Mouse (Mus musculus) lung, adult 2 months (tissue): ENCODE results near the gene Nek9. TPM values are rescaled to one million over a fixed set of nuclear protein-coding genes. Genes with fewer than 3 reads are reported as not detected.

Source experiments
- DNase-seq: peaks from one replicate; pipeline ENCODE4 v3.0.0; 2022
- H3K4me1 ChIP-seq: fragments of 200-500 bp; 2 replicates; pipeline ENCODE4 v1.6.1; 2011; ENCODE audit warnings: low read length; ENCODE audit not compliant: control insufficient read depth, insufficient read depth
- H3K4me3 ChIP-seq: fragments of 200-500 bp; replicated peaks from 2 replicates; pipeline ENCODE3; 2011; ENCODE audit warnings: low read depth, mild to moderate bottlenecking, control low read depth, low read length; ENCODE audit errors: extremely low read depth
- CTCF ChIP-seq: fragments of 200-500 bp; IDR thresholded peaks from 2 replicates; pipeline ENCODE4 v1.5.1; 2011; ENCODE audit warnings: mild to moderate bottlenecking, low read length, control low read depth; ENCODE audit not compliant: insufficient read depth
- POLR2A ChIP-seq: fragments of 200-500 bp; IDR thresholded peaks from 2 replicates; pipeline ENCODE4 v1.6.1; 2011; ENCODE audit warnings: low read depth, mild to moderate bottlenecking, control low read depth, low read length, borderline replicate concordance; ENCODE audit errors: extremely low read depth
- WGBS: fragments of 180-500 bp; shearing (Covaris S2); methylation state at CpG from one replicate; pipeline ENCODE4 v1.1.7; 2018; 5-methylcytosine and 5-hydroxymethylcytosine counted together
- polyA plus RNA-seq: library from polyadenylated mRNA; depleted of rRNA; stranded (reverse); fragments of >200 nt; gene quantifications from 2 replicates; pipeline ENCODE4 v1.2.3, GENCODE M21; 2012

Nek9 gene
- polyA plus RNA-seq, 1 experiment, result 39.7 TPM

DNA sequence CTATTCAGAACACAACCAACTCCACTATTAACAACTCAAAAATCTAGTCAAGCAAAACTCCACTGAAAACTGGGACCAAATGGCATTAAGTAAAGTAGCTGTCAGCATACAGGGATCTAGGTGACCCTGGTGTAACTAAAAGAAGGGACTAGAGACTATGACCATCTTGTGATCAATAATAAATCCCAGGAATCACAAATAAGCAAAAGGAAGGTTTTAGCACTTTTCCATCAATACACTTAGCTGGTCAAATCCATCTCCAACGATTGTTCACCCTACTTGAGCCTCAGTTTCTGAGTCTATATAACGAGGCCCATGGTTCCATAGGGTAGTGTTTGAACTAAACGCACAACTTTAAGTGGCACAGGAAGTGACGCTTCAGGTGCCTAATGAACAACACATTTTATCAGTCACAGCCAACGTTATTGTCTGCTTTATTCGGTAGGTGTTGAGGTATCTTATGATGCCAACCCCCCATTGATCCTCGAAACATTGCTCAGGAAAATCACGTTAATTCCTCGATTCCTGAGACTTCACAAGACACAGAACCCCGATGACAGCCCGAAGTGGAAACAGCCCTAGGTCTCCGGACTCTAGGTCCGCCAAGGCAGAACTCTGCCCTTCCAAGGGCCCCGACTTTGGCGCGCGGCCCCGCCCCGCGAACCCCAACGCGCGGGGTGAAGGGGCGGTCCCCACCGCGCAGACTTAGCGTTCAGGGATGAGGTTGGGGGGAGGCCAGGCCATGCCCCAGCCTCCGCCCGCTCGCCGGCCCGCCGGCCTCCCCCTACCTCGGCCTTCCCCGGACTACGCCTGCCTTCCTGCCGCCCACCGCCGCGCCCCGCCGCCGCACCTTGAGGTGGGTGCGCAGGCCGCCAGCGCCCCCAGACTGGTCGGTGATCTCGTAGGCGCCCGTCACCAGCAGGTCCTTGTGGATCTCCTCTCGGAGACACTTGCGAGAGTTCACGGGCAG is 34.7 kb upstream of the Nek9 start:
- H3K4me3 ChIP-seq, result peak overlapping the region; percentile 63
- no peak for DNase-seq
- TF ChIP-seq POLR2A (peak; percentile 41; the same call in 1 of the 2 replicates), CTCF (no peak)
- WGBS, result 1% methylated on average over 50 of the region's 53 CpGs
- H3K4me1 ChIP-seq, result peaks cover 3% of the 10 kb centered on the region; the same call in 1 of the 2 replicates

DNA sequence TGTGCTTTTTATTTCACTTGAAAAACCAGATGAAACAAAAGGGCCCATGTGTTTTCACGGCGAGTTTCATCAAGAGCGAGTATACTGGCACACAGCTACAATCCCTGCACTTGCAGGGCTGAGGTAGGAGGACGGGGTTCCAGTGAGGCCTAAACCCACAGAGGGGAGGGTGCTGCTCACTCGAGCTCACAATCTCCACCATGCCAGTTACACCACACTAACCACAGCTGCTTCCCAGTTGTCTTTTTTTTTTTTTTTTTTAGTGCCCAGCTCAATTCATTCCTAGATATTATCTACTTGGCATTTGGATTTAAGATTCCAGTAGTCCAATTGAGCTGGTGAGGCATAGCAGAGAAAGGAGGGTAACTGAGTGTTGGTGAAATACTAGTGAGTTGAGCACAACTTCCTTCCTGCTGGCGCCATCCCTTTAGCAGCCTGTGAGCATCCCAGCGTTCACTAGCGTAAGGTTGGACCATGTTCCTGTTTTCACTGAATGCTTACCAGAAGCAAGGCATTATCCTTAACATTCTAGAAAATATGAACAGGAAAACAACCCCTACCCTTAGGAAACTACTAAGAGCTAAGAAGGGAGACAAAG is 33.0 kb upstream of the Nek9 start:
- no peak overlapping the region for H3K4me3 ChIP-seq
- TF ChIP-seq POLR2A, result no peak
- TF ChIP-seq CTCF, result no peak
- H3K4me1 ChIP-seq, result peaks cover 11% of the 10 kb centered on the region
- no peak for DNase-seq
- 40% methylated on average over 8 of the region's 8 CpGs for WGBS

DNA sequence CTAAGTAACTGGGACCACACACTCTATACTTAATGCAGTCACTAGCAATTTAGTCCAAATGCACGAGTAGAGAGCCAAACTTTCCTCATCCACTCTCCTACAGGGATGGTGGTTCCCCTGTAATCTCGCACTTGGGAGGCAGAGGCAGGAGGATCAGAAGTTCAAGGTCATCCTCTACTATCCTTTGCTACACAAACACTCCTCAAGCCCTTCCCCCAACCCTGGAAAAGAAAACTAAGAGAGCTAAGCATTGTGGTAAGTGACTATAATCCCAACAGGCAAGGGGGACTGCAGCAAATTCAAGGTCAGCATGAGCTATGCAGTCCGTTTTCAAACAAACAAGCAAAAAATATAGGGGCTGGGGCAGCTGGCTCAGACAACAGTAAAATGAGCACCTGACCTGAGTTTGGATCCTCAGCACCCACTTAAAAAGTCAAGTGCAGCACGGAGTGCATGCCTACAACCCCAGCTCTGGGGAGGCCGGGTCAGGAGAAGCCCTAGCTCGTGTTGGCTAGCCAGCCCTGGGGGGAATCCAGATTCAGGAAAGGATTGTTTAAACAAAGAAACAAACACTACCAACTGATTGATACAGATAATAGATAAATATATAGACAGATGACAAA is 29.4 kb upstream of the Nek9 start:
- DNase-seq, result no peak
- Histone ChIP-seq H3K4me3 (no peak overlapping the region), H3K4me1 (peaks cover 19% of the 10 kb centered on the region)
- WGBS, result 33% methylated on average over 6 of the region's 6 CpGs
- TF ChIP-seq CTCF, result no peak
- TF ChIP-seq POLR2A, result no peak

DNA sequence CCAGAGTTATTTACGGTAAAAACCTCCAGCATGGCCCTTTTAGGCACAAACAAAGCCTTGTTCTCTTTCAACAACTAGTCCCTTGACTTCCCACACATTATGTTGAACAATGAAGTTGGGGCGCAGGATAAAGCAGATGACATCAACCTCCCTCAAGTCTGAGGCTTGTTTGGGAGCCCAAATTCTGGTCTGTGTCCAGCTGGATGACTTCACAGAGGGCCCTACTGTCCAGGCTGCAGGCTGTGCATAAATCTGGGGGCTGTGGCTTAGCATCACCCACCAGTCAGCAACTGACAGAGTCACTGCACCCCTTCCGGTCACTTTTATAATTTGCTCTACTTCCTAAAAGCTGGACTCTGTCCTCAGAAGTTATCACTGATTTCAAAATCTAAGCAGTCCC is 27.1 kb upstream of the Nek9 start:
- TF ChIP-seq CTCF (no peak), POLR2A (no peak)
- DNase-seq, result no peak

DNA sequence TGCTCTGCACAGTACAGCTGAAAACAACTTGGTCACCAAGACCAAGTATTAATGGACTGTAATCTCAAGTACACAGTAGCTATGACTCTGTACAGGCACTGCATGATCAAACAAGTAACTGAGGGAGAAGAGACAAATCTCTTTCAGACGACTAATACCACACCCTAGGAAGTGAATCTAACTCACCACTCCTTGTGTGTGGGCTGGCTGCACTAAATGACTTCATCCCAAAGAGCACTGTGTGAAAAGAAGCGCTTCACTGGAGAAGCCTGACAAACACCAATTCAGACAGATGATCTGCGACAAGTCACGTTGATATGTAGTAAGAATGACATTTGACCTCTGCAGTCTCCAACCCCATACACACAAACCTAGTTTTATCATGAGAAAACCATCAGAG is 23.3 kb upstream of the Nek9 start:
- no peak overlapping the region for H3K4me3 ChIP-seq
- TF ChIP-seq POLR2A (no peak), CTCF (no peak)
- DNase-seq, result no peak
- 49% methylated on average over 4 of the region's 4 CpGs for WGBS
- H3K4me1 ChIP-seq, result peaks cover 12% of the 10 kb centered on the region

More for the DNA sequence above, 27.1 kb upstream of the Nek9 start:
- H3K4me3 ChIP-seq, result no peak overlapping the region
- 36% methylated on average over 3 of the region's 3 CpGs for WGBS
- H3K4me1 ChIP-seq, result peaks cover 18% of the 10 kb centered on the region

DNA sequence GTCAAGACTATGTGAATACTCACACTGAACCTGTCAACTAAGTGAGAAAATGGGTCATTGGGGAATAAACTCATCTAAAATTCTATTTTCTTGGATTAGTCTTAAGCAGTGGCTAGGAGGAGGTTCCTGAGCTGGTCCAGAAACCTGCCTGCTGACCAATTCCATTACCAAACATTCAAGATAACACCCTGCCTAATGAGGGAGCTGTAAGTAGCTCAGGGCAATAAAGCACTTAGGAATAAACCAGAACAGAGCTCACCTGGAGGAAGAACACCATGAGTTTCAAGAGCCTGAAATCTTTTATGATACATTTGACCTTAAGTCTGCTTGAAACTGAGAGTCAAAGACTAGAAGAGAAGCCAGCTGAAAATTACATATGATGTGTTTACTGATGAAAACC is 22.4 kb upstream of the Nek9 start:
- no peak for DNase-seq
- H3K4me1 ChIP-seq, result peaks cover 9% of the 10 kb centered on the region
- no peak overlapping the region for H3K4me3 ChIP-seq
- TF ChIP-seq CTCF, result no peak

DNA sequence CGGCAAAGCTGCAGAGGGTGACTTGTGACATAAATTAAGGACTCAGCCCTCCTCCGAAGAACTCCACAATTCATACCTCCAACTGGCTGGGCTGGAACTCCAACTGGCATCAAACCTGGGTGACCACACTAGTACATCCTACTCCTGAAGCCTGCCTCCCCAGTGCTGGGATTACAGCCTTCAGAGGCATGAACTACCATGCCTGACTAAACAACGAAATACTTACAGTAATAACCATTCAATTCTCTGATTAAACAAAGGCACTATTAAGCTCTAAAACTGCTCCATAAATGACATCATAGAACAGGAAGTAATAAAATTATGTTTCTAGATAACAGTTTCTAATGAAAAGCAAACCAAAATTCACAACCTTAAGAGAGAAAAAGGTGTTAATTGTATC is 22.0 kb upstream of the Nek9 start:
- no peak for DNase-seq
- TF ChIP-seq CTCF (no peak), POLR2A (no peak)
- Histone ChIP-seq H3K4me1 (peaks cover 7% of the 10 kb centered on the region), H3K4me3 (no peak overlapping the region)
- WGBS, result 72% methylated on average over 3 of the region's 3 CpGs

DNA sequence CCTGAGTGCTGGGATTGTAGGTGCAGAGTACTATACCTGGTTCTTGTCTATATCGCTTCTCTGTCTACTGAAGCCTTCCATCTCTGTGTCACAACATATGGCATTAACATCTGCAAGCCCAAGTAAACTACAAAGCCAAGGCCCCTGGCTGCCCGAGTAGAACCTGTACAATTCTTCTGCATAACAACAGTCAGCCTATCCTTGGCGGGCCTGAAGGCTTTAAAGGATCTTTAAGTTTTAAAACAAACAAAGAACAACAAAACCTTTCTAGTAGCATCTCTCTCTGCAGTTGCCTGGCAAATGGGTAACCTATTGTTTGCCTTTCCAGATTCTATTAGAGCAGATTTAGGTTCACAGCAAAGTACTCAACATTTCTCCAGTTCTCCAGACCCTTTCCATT is 14.9 kb upstream of the Nek9 start:
- WGBS, result 81% methylated on average over 3 of the region's 3 CpGs
- TF ChIP-seq CTCF (no peak), POLR2A (no peak)
- Histone ChIP-seq H3K4me3 (no peak overlapping the region), H3K4me1 (peaks cover 7% of the 10 kb centered on the region; the same call in 1 of the 2 replicates)
- DNase-seq, result no peak

DNA sequence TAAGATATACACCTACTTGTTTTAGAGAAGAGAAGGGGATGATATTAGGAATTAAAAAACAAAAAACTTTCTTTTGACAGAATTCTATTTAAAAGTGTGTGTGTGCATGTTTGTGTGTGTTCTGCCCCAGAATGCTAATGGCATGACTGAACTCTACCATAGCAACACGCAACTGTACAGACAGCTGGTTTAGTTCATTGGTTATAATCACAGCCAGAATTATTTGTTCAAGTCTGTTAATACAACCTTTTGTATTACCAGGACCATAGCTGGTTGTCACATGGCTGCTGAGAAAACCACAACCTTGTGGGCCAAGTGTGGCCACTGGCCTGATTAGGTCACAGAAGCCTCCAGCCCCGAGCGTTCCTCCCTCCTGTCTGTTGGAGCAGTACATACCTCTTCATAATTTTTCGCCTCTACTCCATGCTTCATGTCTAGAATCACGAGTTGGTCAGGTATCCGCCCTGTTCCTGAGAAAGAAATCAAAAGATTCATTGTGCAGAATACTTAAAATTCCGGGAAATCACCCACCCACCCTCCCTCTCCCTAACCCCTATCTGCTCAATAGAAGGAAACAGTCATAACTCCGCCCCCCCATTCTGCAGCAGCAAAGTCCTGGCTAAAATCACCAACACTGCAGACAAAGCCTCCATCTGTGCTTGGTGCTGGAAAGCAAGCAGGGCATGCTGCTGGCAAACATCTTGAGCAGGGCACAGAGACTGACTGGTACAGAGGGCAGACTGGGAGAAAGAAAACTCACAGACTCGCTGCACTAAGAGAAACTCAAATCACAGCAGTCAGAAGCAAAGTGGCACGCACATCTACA is 11.5 kb upstream of the Nek9 start:
- no peak overlapping the region for H3K4me3 ChIP-seq
- TF ChIP-seq CTCF, result no peak
- H3K4me1 ChIP-seq, result peaks cover 19% of the 10 kb centered on the region
- no peak for DNase-seq
- WGBS, result 47% methylated on average over 10 of the region's 10 CpGs

DNA sequence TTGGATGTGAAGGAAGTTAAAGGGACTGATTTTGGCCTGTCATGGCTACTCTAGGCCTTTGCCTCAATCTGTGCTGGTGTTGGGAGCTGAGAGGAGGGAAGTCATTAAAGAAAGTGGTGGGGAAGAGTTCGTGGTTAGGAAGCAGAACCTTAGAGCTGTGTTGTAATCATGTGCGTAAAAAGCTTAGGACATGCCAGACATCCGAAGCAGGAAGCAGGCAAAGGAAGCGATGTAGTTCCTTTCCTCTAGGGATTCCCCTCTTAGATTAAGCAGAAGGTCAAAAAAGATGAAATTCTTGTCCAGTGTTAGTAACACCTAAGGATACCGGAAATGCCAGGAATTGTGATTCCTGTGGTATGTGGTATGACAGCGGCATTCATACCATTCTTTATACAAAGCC is 9.2 kb upstream of the Nek9 start:
- no peak overlapping the region for H3K4me3 ChIP-seq
- peaks cover 19% of the 10 kb centered on the region for H3K4me1 ChIP-seq
- no peak for DNase-seq
- no peak for TF ChIP-seq CTCF
- no peak for TF ChIP-seq POLR2A
- 33% methylated on average over 6 of the region's 6 CpGs for WGBS
